Mouse (Mus musculus) Patski (cell line): ENCODE measurements around the gene Tnfrsf13c. TPM values are rescaled to one million over a fixed set of nuclear protein-coding genes. Genes with fewer than 3 reads are reported as not detected.
A peak's percentile ranks its signal among the peaks of the same experiment; 100 is the strongest.

Experiments
- ATAC-seq: fragments of 100-300 bp; one replicate; pipeline ENCODE4 v1.8.0; 2021
- CTCF ChIA-PET: fragments of 350-600 bp; sonication (Branson Sonifier 250); formaldehyde crosslinking; loops from one replicate; lab custom pipeline; 2022; ENCODE audit warnings: inconsistent platforms; lab: Charles Lee
- POLR2A ChIA-PET: fragments of 350-600 bp; sonication (Branson Sonifier 250); formaldehyde crosslinking; loops from one replicate; lab custom pipeline; 2022; ENCODE audit warnings: antibody characterized with exemption, inconsistent platforms; lab: Charles Lee
- DNase-seq: peaks from one replicate; pipeline ENCODE4 v3.0.0-alpha.2; 2011; ENCODE audit warnings: low read depth, low spot score
- H3K27me3 ChIP-seq: fragments of 371-371 bp; one replicate; pipeline ENCODE4 v1.5.1; 2021
- CTCF ChIP-seq: fragments of 100-300 bp; IDR thresholded peaks from one replicate; pipeline ENCODE4 v1.5.1; 2021
- in situ Hi-C: fragments of 300-500 bp; cut with MboI; formaldehyde crosslinking; loops from 3 replicates; pipeline ENCODE4 v1.11.1; 2018; ENCODE audit warnings: low pct_unique_long_range_greater_than_20kb, mixed read lengths
- polyA plus RNA-seq: library from polyadenylated mRNA; unstranded; gene quantifications from one replicate; pipeline ENCODE4 v1.2.3, GENCODE M21; 2021

Tnfrsf13c gene
- polyA plus RNA-seq, 1 experiment from 2014 or later: 0.03 TPM

DNA sequence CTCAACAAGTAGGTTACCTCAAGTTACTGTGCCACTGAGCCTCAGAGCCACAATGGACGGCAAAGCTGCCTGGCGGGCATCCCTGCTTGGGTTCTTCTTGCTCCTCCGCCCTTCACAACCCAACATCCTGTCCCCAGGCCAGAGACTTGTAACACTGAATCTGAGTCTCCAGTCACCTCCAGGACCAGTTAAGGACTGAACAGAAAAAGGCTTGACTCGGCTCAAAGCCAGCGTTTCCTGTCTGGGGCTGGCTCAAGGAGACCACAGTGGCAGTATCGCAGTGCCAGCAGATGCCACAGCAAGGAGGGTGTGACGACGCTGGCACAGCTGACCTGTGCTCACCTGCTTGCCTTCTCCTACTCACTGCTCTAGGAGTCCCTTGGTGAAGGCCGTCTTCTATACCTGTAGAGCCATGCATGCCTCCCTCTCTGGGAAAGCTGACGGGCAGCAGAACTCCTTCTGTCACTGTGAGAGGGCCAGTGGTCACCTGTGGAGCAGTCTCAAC is 26.9 kb downstream of the Tnfrsf13c start:
- H3K27me3 ChIP-seq: no peaks in the 10 kb centered on the region
- DNase-seq (no peak), ATAC-seq (no peak)
- TF ChIP-seq CTCF: no peak
- ChIA-PET POLR2A (no interaction called here), CTCF (no interaction called here)
- in situ Hi-C loops: no loop called here

DNA sequence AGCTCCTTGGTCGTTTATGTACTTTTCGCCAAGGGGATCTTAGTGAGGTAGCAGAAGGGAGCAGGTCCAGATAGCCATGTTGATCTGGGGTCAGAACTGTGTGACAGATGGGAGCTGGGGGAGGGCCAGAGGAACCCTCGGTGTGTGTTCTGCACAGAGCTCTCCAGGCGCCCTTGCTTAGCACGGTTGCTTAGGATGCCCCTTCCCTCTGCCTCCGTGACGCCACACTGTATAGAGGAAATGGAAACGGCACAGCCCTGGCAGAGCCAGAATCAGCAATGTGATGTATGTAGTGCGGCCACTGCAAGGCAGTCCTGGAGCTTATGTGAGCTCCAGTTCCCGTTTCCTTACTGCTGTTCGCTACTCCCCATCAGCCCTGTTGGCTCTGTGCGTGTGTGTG is 27.9 kb downstream of the Tnfrsf13c start:
- no peak for TF ChIP-seq CTCF
- ChIA-PET POLR2A (no interaction called here), CTCF (interaction anchor here (0.8 kb wide), 1 partner anchor 15 kb away, joined by 3 read pairs; no protein-coding TSS in a partner anchor)
- no peak for DNase-seq
- no peaks in the 10 kb centered on the region for H3K27me3 ChIP-seq
- ATAC-seq: no peak
- in situ Hi-C loops: no loop called here

DNA sequence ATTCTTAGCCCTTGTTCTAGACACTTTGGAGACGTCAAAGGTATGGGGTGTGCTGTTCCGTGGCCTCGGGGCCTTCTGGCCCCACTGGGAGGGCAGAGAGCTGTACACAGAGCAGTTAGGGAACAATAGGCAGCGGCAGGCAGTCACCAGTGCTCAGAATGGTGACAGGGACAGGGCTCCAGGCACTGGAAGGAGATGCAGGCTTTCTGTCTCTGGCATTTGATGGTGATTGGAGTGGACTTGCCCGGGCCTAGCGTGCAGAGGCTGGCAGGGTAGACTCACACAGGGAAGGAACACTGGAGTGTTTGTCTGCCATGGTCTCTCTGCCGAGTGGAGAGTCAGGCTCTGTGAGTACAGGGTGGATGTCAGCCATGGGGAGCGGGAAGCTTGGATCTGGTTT is 31.6 kb downstream of the Tnfrsf13c start:
- DNase-seq (no peak), ATAC-seq (no peak)
- POLR2A ChIA-PET: no interaction called here
- no peaks in the 10 kb centered on the region for H3K27me3 ChIP-seq
- in situ Hi-C loops: no loop called here
- CTCF ChIA-PET: no interaction called here
- no peak for TF ChIP-seq CTCF

DNA sequence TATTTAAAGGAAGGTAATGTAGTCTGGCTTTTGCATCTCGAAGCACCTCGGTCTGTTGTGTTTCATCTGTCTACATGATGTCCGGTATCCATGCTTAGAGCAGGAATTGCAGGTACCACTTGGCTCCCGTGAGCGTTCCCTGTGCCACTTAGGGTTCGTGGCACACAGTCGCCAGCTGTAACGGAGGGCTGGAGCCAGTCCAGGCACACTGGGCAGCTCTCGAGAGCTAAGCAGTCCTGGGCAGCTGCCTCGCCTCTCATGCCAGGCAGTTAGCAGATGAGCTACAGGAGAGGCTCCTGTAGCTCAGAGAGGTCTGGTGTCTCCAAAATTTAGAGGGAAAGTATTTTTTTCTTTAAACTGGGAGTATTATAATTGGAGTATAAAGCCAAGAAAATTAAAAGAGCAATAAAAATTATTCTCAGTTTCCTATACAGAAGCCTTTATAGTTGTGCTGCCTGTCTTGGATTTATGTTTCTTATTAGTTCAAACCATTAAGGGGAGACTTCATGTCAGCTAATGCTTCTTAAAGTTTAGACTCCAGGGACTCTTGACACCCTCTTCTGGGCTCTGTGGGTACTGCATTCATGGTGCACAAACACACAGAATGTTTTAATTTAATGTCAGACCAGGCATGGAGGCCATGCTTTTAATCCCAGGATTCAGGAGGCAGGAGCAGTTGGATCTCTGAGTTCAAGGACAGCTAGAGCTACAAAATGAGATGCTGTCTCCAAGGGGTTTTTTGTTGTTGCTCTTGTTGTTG is 35.5 kb downstream of the Tnfrsf13c start:
- no peaks in the 10 kb centered on the region for H3K27me3 ChIP-seq
- no peak for ATAC-seq
- in situ Hi-C loops: no loop called here
- ChIA-PET POLR2A (no interaction called here), CTCF (interaction anchor here (0.8 to 2.1 kb wide), 8 partner anchors 8 to 47 kb away, joined by 3 to 9 read pairs (median 3); partner anchors contain the start of gene Srebf2)
- TF ChIP-seq CTCF: no peak
- no peak for DNase-seq

DNA sequence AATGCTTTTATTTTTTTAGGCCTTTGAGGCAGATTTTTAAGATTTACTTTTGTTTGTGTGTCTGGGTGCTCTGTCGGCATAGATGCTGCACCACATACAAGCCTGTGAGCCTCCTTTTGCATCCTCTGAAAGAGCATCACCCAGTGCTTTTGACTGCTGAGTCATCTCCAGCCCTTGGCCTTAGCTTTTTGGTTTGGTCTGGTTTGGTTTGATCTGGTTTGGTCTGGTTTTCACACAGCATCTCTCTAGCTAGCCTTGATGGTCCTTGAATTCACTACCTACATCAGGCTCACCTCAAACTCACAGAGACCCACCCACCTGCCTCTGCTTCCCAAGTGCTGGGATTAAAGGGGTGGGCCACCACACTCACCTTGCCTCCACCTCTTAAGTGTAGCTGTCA is 36.2 kb downstream of the Tnfrsf13c start:
- POLR2A ChIA-PET: no interaction called here
- H3K27me3 ChIP-seq: no peaks in the 10 kb centered on the region
- ATAC-seq (no peak), DNase-seq (no peak)
- CTCF ChIA-PET: interaction anchor here (1.2 to 1.5 kb wide), 2 partner anchors 19 to 43 kb away, joined by 3 read pairs; no protein-coding TSS in a partner anchor
- no peak for TF ChIP-seq CTCF
- in situ Hi-C loops: no loop called here

DNA sequence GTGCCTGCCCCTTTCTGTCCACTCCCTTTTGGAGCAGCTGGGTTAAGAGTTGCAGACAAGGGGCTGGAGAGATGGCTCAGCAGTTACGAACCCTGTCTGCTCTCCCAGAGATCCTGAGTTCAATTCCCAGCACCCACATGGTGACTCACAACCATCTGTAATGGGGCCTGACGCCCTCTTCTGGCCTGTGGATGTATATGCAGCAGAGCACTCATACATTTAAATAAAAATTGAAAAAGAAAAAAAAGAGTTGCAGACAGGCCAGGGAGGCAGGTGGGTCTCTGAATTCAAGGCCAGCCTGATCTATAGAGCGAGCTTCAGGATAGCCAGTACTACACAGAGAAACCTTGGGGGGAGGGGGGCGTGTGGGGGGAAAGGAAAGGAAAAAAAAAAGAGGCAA is 36.8 kb downstream of the Tnfrsf13c start:
- no peaks in the 10 kb centered on the region for H3K27me3 ChIP-seq
- ChIA-PET POLR2A (no interaction called here), CTCF (interaction anchor here (1.6 kb wide), 1 partner anchor 22 kb away, joined by 3 read pairs; no protein-coding TSS in a partner anchor)
- ATAC-seq (no peak), DNase-seq (no peak)
- in situ Hi-C loops: no loop called here
- no peak for TF ChIP-seq CTCF

DNA sequence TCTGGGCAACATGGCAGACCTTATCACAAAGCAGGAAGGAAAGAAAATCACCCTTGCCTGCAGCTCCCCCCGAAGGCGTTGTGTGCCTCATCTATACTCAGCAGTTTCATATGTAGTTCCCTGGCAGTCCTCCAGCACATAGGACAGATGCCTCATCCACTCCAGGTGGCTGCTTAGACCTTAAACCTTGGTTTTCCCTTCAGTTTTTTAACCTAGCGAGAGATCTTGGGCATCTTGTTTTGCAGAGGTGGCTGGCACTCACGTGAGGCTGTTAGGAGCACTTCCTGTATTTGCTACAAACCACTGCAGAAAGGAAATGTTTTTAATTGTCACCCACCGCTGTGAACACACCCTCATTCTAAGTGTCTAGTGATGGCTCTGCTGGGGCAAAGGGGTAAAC is 37.2 kb downstream of the Tnfrsf13c start:
- in situ Hi-C loops: no loop called here
- TF ChIP-seq CTCF: no peak
- CTCF ChIA-PET: interaction anchor here (1.4 to 1.6 kb wide), 2 partner anchors 8 to 21 kb away, joined by 3 read pairs; no protein-coding TSS in a partner anchor
- ATAC-seq (no peak), DNase-seq (no peak)
- no peaks in the 10 kb centered on the region for H3K27me3 ChIP-seq
- POLR2A ChIA-PET: no interaction called here

DNA sequence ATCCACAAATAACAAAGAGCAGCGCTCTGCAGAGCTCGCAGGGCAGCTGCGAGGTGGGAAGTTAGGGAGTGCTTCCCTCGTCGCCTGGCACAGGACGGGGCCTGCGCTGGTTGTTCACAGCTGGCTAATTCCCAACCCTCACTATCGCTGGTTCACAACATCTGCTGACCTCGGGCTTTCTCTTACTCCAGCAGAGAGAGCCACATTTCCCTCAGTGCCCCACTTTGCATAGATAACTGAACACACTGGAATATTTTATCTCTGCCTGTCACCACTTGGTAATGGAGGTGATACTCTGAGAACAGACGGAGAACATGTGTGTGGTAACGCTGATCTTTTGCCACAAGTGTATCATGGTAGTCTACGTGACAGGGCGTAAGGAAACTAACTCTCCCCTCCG is 38.0 kb downstream of the Tnfrsf13c start:
- no peak for DNase-seq
- ChIA-PET CTCF (interaction anchor here (1.4 to 1.6 kb wide), 2 partner anchors 9 to 20 kb away, joined by 3 read pairs; no protein-coding TSS in a partner anchor), POLR2A (no interaction called here)
- no peak for ATAC-seq
- no peak for TF ChIP-seq CTCF
- H3K27me3 ChIP-seq: no peaks in the 10 kb centered on the region
- in situ Hi-C loops: no loop called here

DNA sequence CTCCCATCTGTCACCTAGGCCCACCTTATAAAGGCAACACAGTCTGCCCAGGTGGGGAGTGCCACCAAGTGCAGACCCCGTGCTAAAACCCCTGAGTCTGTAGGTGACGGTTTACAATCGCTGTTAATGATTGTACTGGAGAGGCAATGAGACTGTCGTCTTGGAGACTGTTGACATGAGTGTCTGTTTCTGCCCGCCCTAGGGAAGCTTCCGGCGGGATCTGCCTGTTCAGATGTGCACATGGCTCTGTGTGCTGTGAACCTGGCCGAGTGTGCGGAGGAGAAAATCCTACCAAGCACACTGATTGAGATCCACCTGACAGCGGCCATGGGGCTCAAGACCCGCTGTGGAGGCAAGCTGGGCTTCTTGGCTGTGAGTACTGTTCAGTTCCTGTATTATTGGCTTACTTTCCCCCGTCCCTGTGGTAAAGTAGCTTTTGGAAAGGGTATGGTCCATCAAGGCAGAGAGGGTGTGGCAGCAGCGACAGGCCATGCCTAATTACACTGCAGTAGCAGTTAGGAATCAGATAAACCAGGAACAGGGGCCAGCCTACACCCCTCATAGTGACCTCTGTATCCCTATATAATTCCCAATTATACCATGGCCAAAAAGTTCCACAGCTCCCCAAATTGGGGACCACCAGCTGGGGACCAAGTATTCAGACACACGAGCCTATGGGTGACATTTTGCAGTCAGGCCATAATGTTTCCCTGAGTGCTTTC is 38.9 kb downstream of the Tnfrsf13c start:
- TF ChIP-seq CTCF: no peak
- H3K27me3 ChIP-seq: no peaks in the 10 kb centered on the region
- ATAC-seq (no peak), DNase-seq (no peak)
- ChIA-PET POLR2A (no interaction called here), CTCF (interaction anchor here (1.4 to 1.7 kb wide), 3 partner anchors 10 to 124 kb away, joined by 3 to 4 read pairs (median 4); no protein-coding TSS in a partner anchor)
- in situ Hi-C loops: no loop called here

DNA sequence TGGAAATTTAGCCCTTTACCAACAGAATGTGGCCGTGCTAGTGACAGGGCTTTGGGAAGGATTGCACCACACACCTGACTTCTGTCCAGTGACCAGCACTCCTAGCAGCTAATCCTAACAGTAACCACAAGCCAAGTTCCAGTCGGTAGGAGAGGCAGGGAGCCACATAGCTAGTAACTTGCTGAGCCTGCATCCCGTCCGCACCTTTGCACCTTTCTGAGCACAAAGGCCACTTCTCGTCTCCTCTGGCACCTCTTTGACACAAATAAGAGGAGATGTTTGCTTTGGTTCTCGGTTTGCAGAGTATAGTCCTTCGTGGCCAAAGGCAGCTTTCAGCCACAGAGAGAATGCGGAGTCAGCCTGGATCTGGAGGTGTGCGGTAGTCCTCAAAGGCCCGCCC is 39.5 kb downstream of the Tnfrsf13c start:
- ChIA-PET CTCF (interaction anchor here (1.6 to 1.7 kb wide), 2 partner anchors 15 to 124 kb away, joined by 4 read pairs; no protein-coding TSS in a partner anchor), POLR2A (interaction anchor here (1.3 kb wide), 1 partner anchor 37 kb away, joined by 3 read pairs; the partner anchor contains the start of gene Srebf2)
- no peak for TF ChIP-seq CTCF
- H3K27me3 ChIP-seq: no peaks in the 10 kb centered on the region
- peak; percentile 2 for ATAC-seq
- in situ Hi-C loops: no loop called here
- no peak for DNase-seq
